Mouse (Mus musculus): ENCODE results near the gene Ptpn13. TPM values are rescaled to one million over a fixed set of nuclear protein-coding genes. Genes with fewer than 3 reads are reported as not detected.
A peak's percentile ranks its signal among the peaks of the same experiment; 100 is the strongest.

Gene Ptpn13
- total and polyA plus RNA-seq, 3 experiments, result 15.1 to 43.6 (median 15.5) TPM

GRCm38 (mm10) chr5:103431479-103431878 lies 6.5 kb downstream of the Ptpn13 start:
- Histone ChIP-seq H3K4me3 (ENCODE audit: control insufficient read depth in 1 of 2, insufficient read depth in 1 of 2, low read depth in 2 of 2, low read length in 2 of 2) (no peak overlapping the region), H3K9ac (ENCODE audit: control insufficient read depth, low read depth, low read length, poor library complexity, severe bottlenecking) (no peak overlapping the region), H3K79me2 (ENCODE audit: control insufficient read depth, insufficient read depth, low read length, poor library complexity) (no peaks in the 10 kb centered on the region), H3K27ac (ENCODE audit: control insufficient read depth, low read depth, low read length) (no peak overlapping the region), H3K9me3 (replicated peaks; ENCODE audit: insufficient read depth, low read length) (no peaks in the 10 kb centered on the region), H3K27me3 (ENCODE audit: control insufficient read depth in 1 of 2, insufficient read depth in 2 of 2, low read length in 2 of 2) (no peaks in the 10 kb centered on the region), H3K36me3 (ENCODE audit: control insufficient read depth in 1 of 2, insufficient read depth in 2 of 2, low read length in 2 of 2) (peaks cover 0 to 16% of the 10 kb centered on the region in 2 experiments; a peak in 2 of 4 replicates), H3K4me1 (ENCODE audit: control insufficient read depth in 1 of 2, insufficient read depth in 2 of 2, low read length in 2 of 2) (peaks cover 9 to 11% of the 10 kb centered on the region in 2 experiments; a peak in 3 of 4 replicates)
- DNase-seq (ENCODE audit: low read depth, low spot score), result no peak
- TF ChIP-seq HCFC1 (IDR thresholded peaks at IDR 0.05; ENCODE audit: low read depth, low read length) (no peak), MXI1 (IDR thresholded peaks at IDR 0.05; ENCODE audit: low read depth, low read length) (no peak), MEF2A (IDR thresholded peaks at IDR 0.05; ENCODE audit: extremely low read depth, insufficient replicate concordance, low read depth, low read length, poor library complexity, severe bottlenecking) (no peak), ZMIZ1 (IDR thresholded peaks at IDR 0.05; ENCODE audit: low read depth, low read length) (no peak), USF2 (IDR thresholded peaks at IDR 0.05; ENCODE audit: borderline replicate concordance in 1 of 2, insufficient read depth in 1 of 2, low read depth in 1 of 2, low read length in 2 of 2) (no peak), TAL1 (IDR thresholded peaks at IDR 0.05; ENCODE audit: low read length) (no peak), UBTF (IDR thresholded peaks at IDR 0.05; ENCODE audit: borderline replicate concordance, insufficient read depth, low read depth, low read length) (no peak), RAD21 (IDR thresholded peaks at IDR 0.05; ENCODE audit: low read depth, low read length) (no peak), KAT2A (conservative IDR thresholded peaks at IDR 0.05; ENCODE audit: low read depth, low read length) (no peak), MAFK (IDR thresholded peaks at IDR 0.05; ENCODE audit: borderline replicate concordance, low read depth, low read length) (no peak), BHLHE40 (IDR thresholded peaks at IDR 0.05; ENCODE audit: borderline replicate concordance, low read depth, low read length) (no peak), CHD2 (IDR thresholded peaks at IDR 0.05; ENCODE audit: low read length) (no peak), ZNF384 (IDR thresholded peaks at IDR 0.05; ENCODE audit: low read depth, low read length) (no peak), MYC (IDR thresholded peaks at IDR 0.05; ENCODE audit: low read depth, low read length) (no peak), POLR2AphosphoS2 (IDR thresholded peaks at IDR 0.05; ENCODE audit: low read length) (no peak), MAX (IDR thresholded peaks at IDR 0.05; ENCODE audit: low read length) (no peak), GATA1 (IDR thresholded peaks at IDR 0.05; ENCODE audit: low read depth, low read length) (no peak)

- Histone ChIP-seq H3K79me2 (ENCODE audit: control insufficient read depth, insufficient read depth, low read length, poor library complexity) (peaks cover 2% of the 10 kb centered on the region; the same call in 1 of the 2 replicates), H3K27ac (ENCODE audit: control insufficient read depth, low read depth, low read length) (peak overlapping the region; percentile 61), H3K4me3 (ENCODE audit: control insufficient read depth in 1 of 2, insufficient read depth in 1 of 2, low read depth in 2 of 2, low read length in 2 of 2) (peak overlapping the region; percentile 18 to 51), H3K27me3 (ENCODE audit: control insufficient read depth in 1 of 2, insufficient read depth in 2 of 2, low read length in 2 of 2) (no peaks in the 10 kb centered on the region), H3K4me1 (ENCODE audit: control insufficient read depth in 1 of 2, insufficient read depth in 2 of 2, low read length in 2 of 2) (peaks cover 13 to 31% of the 10 kb centered on the region in 2 experiments), H3K9me3 (replicated peaks; ENCODE audit: insufficient read depth, low read length) (no peaks in the 10 kb centered on the region), H3K36me3 (ENCODE audit: control insufficient read depth in 1 of 2, insufficient read depth in 2 of 2, low read length in 2 of 2) (peaks cover 0 to 40% of the 10 kb centered on the region in 2 experiments; a peak in 2 of 4 replicates), H3K9ac (ENCODE audit: control insufficient read depth, low read depth, low read length, poor library complexity, severe bottlenecking) (peak overlapping the region; percentile 58)
- peak; percentile 54 for DNase-seq (ENCODE audit: low read depth, low spot score)
- no peak for TF ChIP-seq USF1 (IDR thresholded peaks at IDR 0.05; ENCODE audit: low read depth, low read length)
- TF ChIP-seq ZC3H11A (IDR thresholded peaks at IDR 0.05; ENCODE audit: low read depth, low read length), result no peak
- no peak for TF ChIP-seq UBTF (IDR thresholded peaks at IDR 0.05; ENCODE audit: borderline replicate concordance, insufficient read depth, low read depth, low read length)
- TF ChIP-seq GATA1 (IDR thresholded peaks at IDR 0.05; ENCODE audit: low read depth, low read length), result peak; percentile 60
- TF ChIP-seq EP300 (IDR thresholded peaks at IDR 0.05; ENCODE audit: low read depth in 1 of 2, low read length in 2 of 2), result peak in 1 of 2 experiments; percentile 19; a peak in 1 of 4 replicates
- TF ChIP-seq RAD21 (IDR thresholded peaks at IDR 0.05; ENCODE audit: low read depth, low read length), result no peak
- TF ChIP-seq HCFC1 (IDR thresholded peaks at IDR 0.05; ENCODE audit: low read depth, low read length), result no peak
- TF ChIP-seq SMC3 (IDR thresholded peaks at IDR 0.05; ENCODE audit: low read depth, low read length), result no peak
- no peak for TF ChIP-seq GABPA (IDR thresholded peaks at IDR 0.05; ENCODE audit: low read depth, low read length)
- no peak; the same call in none of the 2 replicates for TF ChIP-seq SIN3A (IDR thresholded peaks at IDR 0.05; ENCODE audit: low read length)
- TF ChIP-seq KAT2A (conservative IDR thresholded peaks at IDR 0.05; ENCODE audit: low read depth, low read length), result no peak
- TF ChIP-seq ETS1 (IDR thresholded peaks at IDR 0.05; ENCODE audit: low read depth, low read length), result 0 out of 2 replicates have a peak, but pooled peaks have one; percentile 18
- no peak for TF ChIP-seq POLR2AphosphoS2 (IDR thresholded peaks at IDR 0.05; ENCODE audit: low read length)
- TF ChIP-seq RCOR1 (IDR thresholded peaks at IDR 0.05; ENCODE audit: low read depth, low read length), result peak; percentile 73
- TF ChIP-seq MAZ (IDR thresholded peaks at IDR 0.05; ENCODE audit: low read depth, low read length), result peak; percentile 19; the same call in 1 of the 2 replicates
- TF ChIP-seq CHD1 (IDR thresholded peaks at IDR 0.05; ENCODE audit: low read depth, low read length), result no peak
- TF ChIP-seq TCF12 (IDR thresholded peaks at IDR 0.05; ENCODE audit: low read depth, low read length), result peak; percentile 36; the same call in 1 of the 2 replicates
These were observed 11.3 kb downstream of the Ptpn13 start for GRCm38 (mm10) chr5:103436039-103436944.

Data from MEL (cell line).